Mouse (Mus musculus): ENCODE data around the gene Pqlc3. TPM values are rescaled to one million over a fixed set of nuclear protein-coding genes. Genes with fewer than 3 reads are reported as not detected.

Gene Pqlc3
- 12.8 and 15.4 TPM in 2 replicates for polyA plus RNA-seq (2015; fragmentation: Nextera tagmentation; extraction: Ambion mirVana)

GRCm38 (mm10) chr12:16999739-17000497 lies at the start of gene Pqlc3:
Gene Pqlc3, minus strand, starts transcription at chr12:17000408.
- Histone ChIP-seq H3K4me3 (peak within 1 kb of the TSS; percentile 60), H3K36me3 (no peaks in the 10 kb centered on the region), H3K27me3 (peaks cover 13% of the 10 kb centered on the region), H3K27ac (peak within 1 kb of the TSS; percentile 81), H3K4me1 (peaks cover 22% of the 10 kb centered on the region), H3K4me2 (peak within 1 kb of the TSS; percentile 84), H3K9me3 (no peaks in the 10 kb centered on the region), H3K9ac (peak within 1 kb of the TSS; percentile 67)
- WGBS, result under 1% methylated on average over 57 of the region's 57 CpGs
- ATAC-seq (ENCODE audit: insufficient number of reproducible peaks, insufficient read depth, low FRiP score, low TSS enrichment, low read depth), result peak; percentile 86

GRCm38 (mm10) chr12:17049796-17050195 lies 49.6 kb upstream of the Pqlc3 start:
- H3K36me3 ChIP-seq, result no peaks in the 10 kb centered on the region
- no peak overlapping the region for H3K4me2 ChIP-seq
- no peak overlapping the region for H3K9ac ChIP-seq
- H3K4me1 ChIP-seq, result no peaks in the 10 kb centered on the region
- no peaks in the 10 kb centered on the region for H3K9me3 ChIP-seq
- H3K4me3 ChIP-seq, result no peak overlapping the region
- 95% methylated on average over 1 of the region's 1 CpGs for WGBS
- H3K27me3 ChIP-seq, result no peaks in the 10 kb centered on the region
- no peak overlapping the region for H3K27ac ChIP-seq
- ATAC-seq (ENCODE audit: insufficient number of reproducible peaks, insufficient read depth, low FRiP score, low TSS enrichment, low read depth), result no peak

GRCm38 (mm10) chr12:17048979-17049612 lies 48.9 kb upstream of the Pqlc3 start:
- H3K4me1 ChIP-seq, result no peaks in the 10 kb centered on the region
- no peak overlapping the region for H3K4me2 ChIP-seq
- no peak overlapping the region for H3K9ac ChIP-seq
- no peak overlapping the region for H3K4me3 ChIP-seq
- no peaks in the 10 kb centered on the region for H3K36me3 ChIP-seq
- H3K27me3 ChIP-seq, result no peaks in the 10 kb centered on the region
- H3K9me3 ChIP-seq, result no peaks in the 10 kb centered on the region
- WGBS, result 87% methylated on average over 7 of the region's 7 CpGs
- no peak for ATAC-seq (ENCODE audit: insufficient number of reproducible peaks, insufficient read depth, low FRiP score, low TSS enrichment, low read depth)
- no peak overlapping the region for H3K27ac ChIP-seq

GRCm38 (mm10) chr12:17043311-17043710 lies 43.1 kb upstream of the Pqlc3 start:
- Histone ChIP-seq H3K4me1 (no peaks in the 10 kb centered on the region), H3K9ac (no peak overlapping the region), H3K36me3 (no peaks in the 10 kb centered on the region), H3K9me3 (no peaks in the 10 kb centered on the region), H3K27me3 (no peaks in the 10 kb centered on the region), H3K4me2 (no peak overlapping the region), H3K4me3 (no peak overlapping the region), H3K27ac (no peak overlapping the region)
- no peak for ATAC-seq (ENCODE audit: insufficient number of reproducible peaks, insufficient read depth, low FRiP score, low TSS enrichment, low read depth)
- 56% methylated on average over 5 of the region's 5 CpGs for WGBS

- ATAC-seq (ENCODE audit: insufficient number of reproducible peaks, insufficient read depth, low FRiP score, low TSS enrichment, low read depth), result no peak
- WGBS, result 43% methylated on average over 1 of the region's 1 CpGs
- H3K27me3 ChIP-seq, result no peaks in the 10 kb centered on the region
These were observed 40.4 kb upstream of the Pqlc3 start for GRCm38 (mm10) chr12:17040567-17040966.

GRCm38 (mm10) chr12:17039415-17039814 lies 39.2 kb upstream of the Pqlc3 start:
- H3K4me1 ChIP-seq, result no peaks in the 10 kb centered on the region
- no peak overlapping the region for H3K4me2 ChIP-seq
- 70% methylated on average over 2 of the region's 2 CpGs for WGBS
- no peak overlapping the region for H3K4me3 ChIP-seq
- no peaks in the 10 kb centered on the region for H3K27me3 ChIP-seq
- H3K27ac ChIP-seq, result no peak overlapping the region
- H3K36me3 ChIP-seq, result no peaks in the 10 kb centered on the region
- H3K9me3 ChIP-seq, result no peaks in the 10 kb centered on the region
- no peak for ATAC-seq (ENCODE audit: insufficient number of reproducible peaks, insufficient read depth, low FRiP score, low TSS enrichment, low read depth)
- no peak overlapping the region for H3K9ac ChIP-seq

More at GRCm38 (mm10) chr12:17040567-17040966, 40.4 kb upstream of the Pqlc3 start:
- Histone ChIP-seq H3K4me3 (no peak overlapping the region), H3K4me1 (no peaks in the 10 kb centered on the region), H3K27ac (no peak overlapping the region), H3K9ac (no peak overlapping the region), H3K9me3 (no peaks in the 10 kb centered on the region), H3K4me2 (no peak overlapping the region), H3K36me3 (no peaks in the 10 kb centered on the region)

GRCm38 (mm10) chr12:17038246-17038645 lies 38.0 kb upstream of the Pqlc3 start:
- Histone ChIP-seq H3K9ac (no peak overlapping the region), H3K27me3 (no peaks in the 10 kb centered on the region), H3K27ac (no peak overlapping the region), H3K4me3 (no peak overlapping the region), H3K4me2 (no peak overlapping the region), H3K4me1 (0 out of 2 replicates have a peak, but pooled peaks cover 7% of the 10 kb centered on the region), H3K36me3 (no peaks in the 10 kb centered on the region), H3K9me3 (no peaks in the 10 kb centered on the region)
- no peak for ATAC-seq (ENCODE audit: insufficient number of reproducible peaks, insufficient read depth, low FRiP score, low TSS enrichment, low read depth)
- 75% methylated on average over 6 of the region's 6 CpGs for WGBS

- H3K4me3 ChIP-seq, result no peak overlapping the region
- H3K9me3 ChIP-seq, result no peaks in the 10 kb centered on the region
- no peaks in the 10 kb centered on the region for H3K27me3 ChIP-seq
- no peak overlapping the region for H3K27ac ChIP-seq
- H3K9ac ChIP-seq, result no peak overlapping the region
- H3K4me1 ChIP-seq, result 0 out of 2 replicates have a peak, but pooled peaks cover 7% of the 10 kb centered on the region
- no peak for ATAC-seq (ENCODE audit: insufficient number of reproducible peaks, insufficient read depth, low FRiP score, low TSS enrichment, low read depth)
- H3K36me3 ChIP-seq, result no peaks in the 10 kb centered on the region
- WGBS, result 56% methylated on average over 14 of the region's 14 CpGs
- H3K4me2 ChIP-seq, result no peak overlapping the region
These were observed 36.9 kb upstream of the Pqlc3 start for GRCm38 (mm10) chr12:17037053-17037610.

GRCm38 (mm10) chr12:17036532-17036931 lies 36.3 kb upstream of the Pqlc3 start:
- no peaks in the 10 kb centered on the region for H3K9me3 ChIP-seq
- H3K4me3 ChIP-seq, result no peak overlapping the region
- no peak overlapping the region for H3K27ac ChIP-seq
- ATAC-seq (ENCODE audit: insufficient number of reproducible peaks, insufficient read depth, low FRiP score, low TSS enrichment, low read depth), result no peak
- no peak overlapping the region for H3K9ac ChIP-seq
- H3K36me3 ChIP-seq, result no peaks in the 10 kb centered on the region
- no peaks in the 10 kb centered on the region for H3K27me3 ChIP-seq
- 64% methylated on average over 9 of the region's 9 CpGs for WGBS
- no peak overlapping the region for H3K4me2 ChIP-seq
- H3K4me1 ChIP-seq, result 0 out of 2 replicates have a peak, but pooled peaks cover 7% of the 10 kb centered on the region

GRCm38 (mm10) chr12:17035128-17035527 lies 34.9 kb upstream of the Pqlc3 start:
- no peak for ATAC-seq (ENCODE audit: insufficient number of reproducible peaks, insufficient read depth, low FRiP score, low TSS enrichment, low read depth)
- no peak overlapping the region for H3K9ac ChIP-seq
- H3K9me3 ChIP-seq, result no peaks in the 10 kb centered on the region
- no peak overlapping the region for H3K27ac ChIP-seq
- 0 out of 2 replicates have a peak, but pooled peaks cover 7% of the 10 kb centered on the region for H3K4me1 ChIP-seq
- H3K4me2 ChIP-seq, result no peak overlapping the region
- WGBS, result 59% methylated on average over 2 of the region's 2 CpGs
- peaks cover 3% of the 10 kb centered on the region; the same call in 1 of the 2 replicates for H3K27me3 ChIP-seq
- H3K36me3 ChIP-seq, result no peaks in the 10 kb centered on the region
- H3K4me3 ChIP-seq, result no peak overlapping the region

- Histone ChIP-seq H3K36me3 (no peaks in the 10 kb centered on the region), H3K9me3 (no peaks in the 10 kb centered on the region), H3K9ac (no peak overlapping the region), H3K27ac (no peak overlapping the region), H3K27me3 (peaks cover 3% of the 10 kb centered on the region; the same call in 1 of the 2 replicates), H3K4me1 (0 out of 2 replicates have a peak, but pooled peaks cover 7% of the 10 kb centered on the region), H3K4me3 (no peak overlapping the region), H3K4me2 (no peak overlapping the region)
- no peak for ATAC-seq (ENCODE audit: insufficient number of reproducible peaks, insufficient read depth, low FRiP score, low TSS enrichment, low read depth)
- 83% methylated on average over 5 of the region's 5 CpGs for WGBS
These were observed 34.5 kb upstream of the Pqlc3 start for GRCm38 (mm10) chr12:17034671-17035070.
